Mouse (Mus musculus) cerebellum, adult 2 months (tissue): ENCODE measurements at regions not wholly inside any gene's neighbourhood (a gene's known extent, or its start where the extent isn't known, plus 50 kb on each side); places are given as distances from the start of the nearest gene placed in this dataset.
A peak's percentile ranks its signal among the peaks of the same experiment; 100 is the strongest.

Source experiments
- DNase-seq, 2 experiments: peaks; one replicate each; pipeline ENCODE4 v3.0.0; 2021
- H3K27ac ChIP-seq: fragments of 200-500 bp; 2 replicates; pipeline ENCODE4 v1.5.1; 2012; ENCODE audit warnings: low read length, control low read depth, inconsistent platforms; ENCODE audit not compliant: insufficient read depth
- H3K27me3 ChIP-seq: fragments of 200-500 bp; 2 replicates; pipeline ENCODE4 v1.6.1; 2012; ENCODE audit warnings: inconsistent platforms, mild to moderate bottlenecking, low read length, moderate library complexity; ENCODE audit not compliant: control insufficient read depth, insufficient read depth
- H3K4me1 ChIP-seq: fragments of 200-500 bp; 2 replicates; pipeline ENCODE4 v1.6.1; 2011; ENCODE audit warnings: low read length; ENCODE audit not compliant: control insufficient read depth, insufficient read depth
- H3K4me3 ChIP-seq: fragments of 200-500 bp; replicated peaks from 2 replicates; pipeline ENCODE3; 2011; ENCODE audit warnings: mild to moderate bottlenecking, low read depth, low read length, control low read depth; ENCODE audit not compliant: insufficient read depth
- CTCF ChIP-seq: fragments of 200-500 bp; IDR thresholded peaks from 2 replicates; pipeline ENCODE4 v1.5.1; 2011; ENCODE audit warnings: low read depth, mild to moderate bottlenecking, control low read depth, low read length, moderate library complexity, borderline replicate concordance; ENCODE audit not compliant: insufficient read depth
- POLR2A ChIP-seq: fragments of 200-500 bp; IDR thresholded peaks from 2 replicates; pipeline ENCODE4 v1.6.1; 2011; ENCODE audit warnings: low read length, control low read depth, borderline replicate concordance; ENCODE audit not compliant: insufficient read depth
- WGBS: fragments of 180-500 bp; shearing (Covaris S2); methylation state at CpG from one replicate; pipeline ENCODE4 v1.1.7; 2018; 5-methylcytosine and 5-hydroxymethylcytosine counted together

DNA sequence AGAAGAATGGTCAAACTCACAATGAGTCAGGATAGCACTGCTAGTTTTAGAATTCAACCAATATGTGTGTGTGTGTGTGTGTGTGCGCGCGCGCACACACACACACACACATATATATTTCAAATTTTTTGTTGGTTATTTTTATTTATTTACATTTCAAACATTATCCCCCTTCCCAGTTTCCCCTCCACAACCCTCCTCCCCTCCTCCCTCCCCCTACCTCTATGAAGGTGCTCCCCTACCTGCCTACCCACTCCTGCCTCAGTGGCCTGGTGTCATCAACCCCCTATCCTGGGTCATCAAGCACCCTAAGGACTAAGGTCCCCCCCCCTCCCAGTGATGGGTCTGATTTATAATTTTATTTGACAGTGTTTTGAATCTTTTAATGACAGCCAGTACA is 258.4 kb upstream of the Fign start:
- H3K4me3 ChIP-seq: no peak overlapping the region
- 98% methylated on average over 4 of the region's 4 CpGs for WGBS
- TF ChIP-seq CTCF (no peak), POLR2A (no peak)
- H3K4me1 ChIP-seq: no peaks in the 10 kb centered on the region
- no peaks in the 10 kb centered on the region for H3K27me3 ChIP-seq
- H3K27ac ChIP-seq: no peak overlapping the region
- no peak for DNase-seq

- no peak overlapping the region for H3K4me3 ChIP-seq
- TF ChIP-seq CTCF (no peak), POLR2A (no peak)
- H3K4me1 ChIP-seq: no peaks in the 10 kb centered on the region
- no peak overlapping the region for H3K27ac ChIP-seq
- peak; percentile 4 to 6 for DNase-seq
- 47% methylated on average over 2 of the region's 2 CpGs for WGBS
- no peaks in the 10 kb centered on the region for H3K27me3 ChIP-seq
Measured at GRCm38 (mm10) chr2:64325499-64325898, 227.7 kb upstream of the Fign start.
